Mouse (Mus musculus) G1E (cell line): ENCODE measurements around the gene Pycr1. TPM values are rescaled to one million over a fixed set of nuclear protein-coding genes. Genes with fewer than 3 reads are reported as not detected.

ENCODE experiments used
- ATAC-seq: 2 replicates; pipeline ENCODE4 v1.8.0; 2016; ENCODE audit warnings: mild to moderate bottlenecking; ENCODE audit not compliant: insufficient number of reproducible peaks, poor library complexity, low FRiP score, severe bottlenecking; ENCODE audit errors: extremely low read depth
- DNase-seq: peaks from one replicate; pipeline ENCODE4 v3.0.0; 2012; ENCODE audit warnings: low spot score
- H3K27me3 ChIP-seq: 2 replicates; pipeline ENCODE4 v1.6.1; 2012; ENCODE audit warnings: mild to moderate bottlenecking, low read length, inconsistent platforms; ENCODE audit not compliant: insufficient read depth
- H3K36me3 ChIP-seq: replicated peaks from 2 replicates; pipeline ENCODE3; 2012; ENCODE audit warnings: mild to moderate bottlenecking, inconsistent platforms
- H3K4me1 ChIP-seq: 2 replicates; pipeline ENCODE4 v1.6.1; 2012; ENCODE audit warnings: low read depth, low read length, inconsistent platforms, mixed read lengths; ENCODE audit not compliant: insufficient read depth
- H3K4me3 ChIP-seq: 2 replicates; pipeline ENCODE4 v1.5.1; 2012; ENCODE audit warnings: low read depth, mild to moderate bottlenecking, inconsistent platforms, low read length, moderate library complexity, mixed read lengths
- H3K9me3 ChIP-seq: replicated peaks from 2 replicates; pipeline ENCODE4 v1.6.1; 2012; ENCODE audit warnings: inconsistent platforms
- CTCF ChIP-seq: IDR thresholded peaks from 2 replicates; pipeline ENCODE4 v1.5.1; 2012; ENCODE audit warnings: low read depth, low read length, inconsistent platforms, mixed read lengths
- GATA1 ChIP-seq: IDR thresholded peaks from 2 replicates; pipeline ENCODE4 v1.6.1; 2012; ENCODE audit warnings: borderline replicate concordance, low read length, inconsistent platforms, mixed read lengths
- GATA2 ChIP-seq: IDR thresholded peaks from 2 replicates; pipeline ENCODE4 v1.6.1; 2012; ENCODE audit warnings: low read depth, low read length, inconsistent platforms, borderline replicate concordance
- POLR2AphosphoS5 ChIP-seq: IDR thresholded peaks from 2 replicates; pipeline ENCODE4 v1.6.1; 2012; ENCODE audit warnings: low read depth, low read length, inconsistent platforms; ENCODE audit not compliant: insufficient replicate concordance
- TAL1 ChIP-seq: conservative IDR thresholded peaks from 2 replicates; pipeline ENCODE4 v1.6.1; 2012; ENCODE audit warnings: low read depth, low read length, inconsistent platforms, mixed read lengths
- polyA plus RNA-seq: library from polyadenylated mRNA; stranded (reverse); fragments of >175 nt; gene quantifications from 2 replicates; pipeline ENCODE4 v1.2.3, GENCODE M21; 2012
- total RNA-seq, 2 experiments: library from RNA; stranded (forward) in 1 of 2; stranded (reverse) in 1 of 2; fragments of 200-1000 nt in 1 of 2; fragments of >200 nt in 1 of 2; fragmentation: Nextera tagmentation in 1 of 2; gene quantifications; 2 replicates each; pipeline ENCODE4 v1.2.3; 2014 to 2017

The Pycr1 gene
- total and polyA plus RNA-seq, 3 experiments: 1.5 to 14.8 (median 2.4) TPM

DNA sequence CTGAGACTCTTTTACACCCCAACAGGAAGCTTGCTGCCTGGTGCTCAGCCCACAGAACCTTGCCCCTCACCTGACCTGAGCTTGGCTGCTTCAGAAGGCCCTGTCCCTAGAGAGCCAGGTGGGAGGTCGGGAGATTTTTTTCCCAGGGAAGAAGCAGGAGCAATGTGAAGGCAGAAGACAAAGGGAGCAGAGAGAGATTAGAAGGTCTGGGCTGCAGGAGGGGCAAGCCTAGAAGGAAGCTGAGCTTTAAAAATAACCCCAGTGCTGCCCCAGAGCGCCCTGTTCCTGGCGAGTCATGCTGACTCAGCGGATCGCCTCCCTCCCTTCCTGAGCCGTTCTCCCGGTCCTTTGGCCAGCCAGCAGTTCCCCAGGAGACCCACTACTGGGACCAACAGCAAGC, 13.7 kb downstream of the Pycr1 start:
- Histone ChIP-seq H3K36me3 (peaks cover 61% of the 10 kb centered on the region), H3K4me3 (peak overlapping the region; percentile 67; the same call in 1 of the 2 replicates), H3K27me3 (no peaks in the 10 kb centered on the region), H3K9me3 (0 out of 2 replicates have a peak, but pooled peaks cover 2% of the 10 kb centered on the region), H3K4me1 (peaks cover 88% of the 10 kb centered on the region)
- DNase-seq (peak; percentile 53), ATAC-seq (peak; percentile 47; the same call in 1 of the 2 replicates)
- TF ChIP-seq GATA2 (no peak), TAL1 (no peak), GATA1 (no peak), POLR2AphosphoS5 (no peak), CTCF (no peak)

DNA sequence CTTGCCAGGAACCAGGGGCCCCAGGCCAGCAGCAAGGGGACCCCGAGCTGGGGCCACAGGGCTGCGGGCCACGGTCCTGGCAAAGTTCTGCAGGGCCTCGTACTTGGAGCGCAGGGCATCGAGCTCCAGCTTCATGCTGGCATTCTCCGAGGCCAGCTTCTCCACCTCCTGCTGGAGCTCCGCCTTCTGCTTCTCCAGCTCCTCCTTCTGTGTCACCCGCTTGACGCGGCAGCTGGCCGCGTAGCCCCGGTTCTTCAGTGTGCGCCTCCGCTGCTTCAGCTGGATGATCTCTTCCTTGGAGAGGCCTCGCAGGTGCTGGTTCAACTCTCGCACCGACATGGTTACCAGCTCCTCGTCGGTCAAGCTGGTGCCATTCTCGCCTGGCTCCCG, 14.2 kb downstream of the Pycr1 start:
- Histone ChIP-seq H3K4me1 (peaks cover 82% of the 10 kb centered on the region), H3K4me3 (peak overlapping the region; percentile 67; the same call in 1 of the 2 replicates), H3K36me3 (peaks cover 59% of the 10 kb centered on the region), H3K9me3 (0 out of 2 replicates have a peak, but pooled peaks cover 2% of the 10 kb centered on the region), H3K27me3 (no peaks in the 10 kb centered on the region)
- DNase-seq: no peak
- TF ChIP-seq GATA1 (no peak), POLR2AphosphoS5 (no peak), CTCF (no peak), TAL1 (no peak), GATA2 (no peak)
- no peak for ATAC-seq

DNA sequence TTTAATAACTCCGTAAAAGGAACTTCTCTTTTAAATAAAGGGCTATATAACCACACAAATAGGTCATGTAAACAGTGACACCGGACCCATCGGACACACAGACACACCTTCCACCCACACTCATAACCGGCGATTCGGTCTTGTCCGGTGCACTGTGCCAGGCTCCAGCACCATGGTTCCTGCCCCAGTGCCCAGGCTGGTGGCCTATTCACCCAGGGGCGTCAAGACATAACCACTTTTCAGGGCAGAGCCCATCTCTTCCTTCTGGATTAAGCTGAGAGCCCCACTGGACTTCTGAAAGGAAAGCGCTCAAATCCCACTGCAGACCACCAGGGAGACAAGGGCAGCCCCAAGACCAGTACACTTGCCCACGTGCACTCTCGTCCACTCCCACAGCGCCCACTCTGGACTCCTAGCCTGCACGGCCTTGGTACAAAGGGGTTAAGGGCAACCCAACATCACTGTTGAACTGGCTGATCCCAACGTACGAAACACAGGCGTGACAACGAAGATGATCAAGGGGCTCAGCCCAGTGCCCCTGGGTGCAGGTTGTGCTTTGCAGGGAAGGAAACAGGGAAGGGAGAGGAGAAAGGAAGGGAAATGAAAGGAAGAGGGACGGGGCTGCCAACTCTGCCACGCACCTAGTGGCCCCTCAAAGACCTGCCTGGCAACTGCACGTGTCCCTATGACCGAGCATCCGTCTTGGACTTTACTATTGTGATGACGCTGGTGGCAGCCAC, 14.8 kb downstream of the Pycr1 start:
- DNase-seq (no peak), ATAC-seq (no peak)
- Histone ChIP-seq H3K36me3 (peaks cover 62% of the 10 kb centered on the region), H3K9me3 (no peaks in the 10 kb centered on the region), H3K4me3 (peak overlapping the region; percentile 67; the same call in 1 of the 2 replicates), H3K27me3 (no peaks in the 10 kb centered on the region), H3K4me1 (peaks cover 82% of the 10 kb centered on the region)
- TF ChIP-seq GATA1 (no peak), POLR2AphosphoS5 (no peak), CTCF (no peak), TAL1 (no peak), GATA2 (no peak)

DNA sequence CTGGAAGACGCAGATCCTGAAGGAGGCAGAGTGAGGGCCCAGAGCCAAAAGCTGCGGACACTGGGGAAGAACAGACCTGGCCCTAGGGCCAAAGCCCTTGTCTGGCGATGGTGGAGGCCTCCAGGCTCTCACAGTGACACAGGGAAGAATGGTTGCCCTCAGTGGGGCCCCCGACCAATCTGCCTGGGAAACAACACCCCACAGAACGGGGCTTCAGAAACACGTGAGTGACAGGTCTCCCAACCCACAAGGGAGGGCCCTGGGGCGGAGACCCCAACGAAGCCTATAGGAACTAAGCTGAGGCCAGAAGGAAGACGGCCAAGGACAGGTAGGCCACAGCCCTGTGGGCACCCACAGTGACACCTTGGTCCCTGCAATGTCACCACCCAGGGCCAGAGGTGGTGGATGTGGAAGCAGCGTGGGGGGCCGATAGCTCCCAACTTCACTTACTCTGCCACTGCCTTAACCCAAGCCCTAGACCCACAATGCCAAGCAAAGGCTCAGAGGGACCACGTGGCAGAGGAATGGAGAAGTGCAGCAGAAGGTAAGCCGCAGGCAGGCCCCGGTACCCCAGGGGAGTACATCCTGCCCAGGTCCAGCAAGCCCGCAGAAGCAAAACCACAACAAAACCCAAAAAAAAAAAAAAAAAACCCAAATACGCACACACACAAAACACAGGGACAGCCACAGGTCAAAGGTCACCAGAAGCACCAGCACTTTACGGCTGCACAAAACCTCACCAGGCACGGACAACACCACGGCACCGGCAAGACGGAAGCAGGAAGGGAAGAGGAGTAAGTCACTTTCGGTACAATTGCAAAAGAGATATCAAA, 15.9 kb downstream of the Pycr1 start:
- H3K36me3 ChIP-seq: peaks cover 73% of the 10 kb centered on the region
- no peaks in the 10 kb centered on the region for H3K27me3 ChIP-seq
- no peak for ATAC-seq
- DNase-seq: no peak
- H3K4me3 ChIP-seq: peak overlapping the region; percentile 42; the same call in 1 of the 2 replicates
- peaks cover 90% of the 10 kb centered on the region for H3K4me1 ChIP-seq
- TF ChIP-seq CTCF (no peak), TAL1 (no peak), GATA1 (no peak), GATA2 (no peak), POLR2AphosphoS5 (no peak)
- H3K9me3 ChIP-seq: no peaks in the 10 kb centered on the region

DNA sequence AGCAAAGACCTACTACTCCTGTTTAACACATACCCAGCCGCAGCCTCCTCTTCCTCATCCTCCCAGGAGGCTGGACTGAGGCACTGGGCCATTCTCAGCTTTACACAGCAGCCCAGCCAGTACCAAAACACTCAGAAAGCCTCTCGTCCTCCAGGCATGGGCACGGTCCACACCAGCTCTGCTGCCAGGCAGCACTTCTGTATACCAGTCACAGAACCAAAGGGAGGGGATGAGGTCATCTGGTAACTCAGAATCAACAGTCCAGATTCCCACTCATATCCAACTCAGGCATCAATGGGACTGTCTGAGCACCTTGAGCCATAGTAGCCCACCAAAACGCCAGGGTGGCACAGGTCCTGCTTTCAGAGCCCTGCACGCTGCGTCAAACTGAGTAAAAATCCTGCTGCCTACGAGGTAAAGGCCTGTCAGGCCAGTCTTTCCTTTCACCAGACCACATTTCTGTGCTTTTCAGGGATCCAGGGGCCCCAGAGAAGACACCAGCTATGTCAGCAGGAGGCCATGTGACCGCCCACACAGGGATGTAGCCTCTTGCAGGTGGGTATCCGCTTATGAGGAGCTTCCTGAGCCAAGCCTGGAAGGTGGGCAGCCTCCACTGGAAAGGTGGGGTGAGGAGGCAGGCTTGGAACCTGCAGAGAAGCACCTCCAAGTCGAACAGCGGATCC, 16.6 kb downstream of the Pycr1 start:
- H3K27me3 ChIP-seq: no peaks in the 10 kb centered on the region
- H3K4me1 ChIP-seq: peaks cover 89% of the 10 kb centered on the region
- no peak for ATAC-seq
- no peak for DNase-seq
- H3K4me3 ChIP-seq: no peak overlapping the region; the same call in 1 of the 2 replicates
- TF ChIP-seq GATA2: no peak
- TF ChIP-seq CTCF: no peak
- no peak for TF ChIP-seq POLR2AphosphoS5
- no peak for TF ChIP-seq GATA1
- no peak for TF ChIP-seq TAL1
- peaks cover 81% of the 10 kb centered on the region for H3K36me3 ChIP-seq
- no peaks in the 10 kb centered on the region for H3K9me3 ChIP-seq

DNA sequence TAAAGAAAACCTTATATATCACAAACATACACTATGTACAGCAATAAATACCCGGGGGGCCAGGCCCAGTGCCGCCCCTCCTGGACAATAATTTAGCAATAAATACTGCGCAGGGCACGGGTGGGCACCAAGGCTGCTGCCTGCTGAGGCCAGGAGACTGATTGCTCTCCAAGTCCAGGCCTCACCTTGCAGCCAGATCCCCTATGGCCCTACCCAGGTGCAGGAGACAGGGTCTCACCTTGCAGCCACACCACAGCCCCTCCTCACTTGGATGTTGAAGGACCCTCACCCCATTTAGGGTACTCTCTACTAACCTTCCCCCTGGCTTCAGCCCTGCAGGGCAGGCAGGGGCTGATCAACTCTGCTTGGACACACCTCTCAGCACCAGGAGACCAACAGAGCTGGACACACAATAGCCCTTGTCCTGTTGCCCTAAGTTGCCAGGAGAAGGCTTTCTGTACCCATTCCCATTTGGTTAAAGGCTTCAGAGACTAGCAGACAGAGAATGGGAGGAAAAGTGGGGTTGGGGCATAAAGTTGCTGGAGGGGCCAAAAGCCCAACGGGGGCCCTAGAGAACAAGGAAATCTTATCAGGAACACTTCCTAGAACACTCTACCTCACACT, 18.3 kb downstream of the Pycr1 start, which contains the start of gene Sirt7:
Sirt7 (minus strand) TSS at position 89 of the 624 bp plus-strand sequence.
- TF ChIP-seq CTCF: no peak
- TF ChIP-seq POLR2AphosphoS5: no peak
- no peak for TF ChIP-seq GATA1
- TF ChIP-seq GATA2: no peak
- no peak for TF ChIP-seq TAL1

More for the DNA sequence above, 18.3 kb downstream of the Pycr1 start, which contains the start of gene Sirt7:
- ATAC-seq (no peak), DNase-seq (no peak)
- H3K36me3 ChIP-seq: peaks cover 88% of the 10 kb centered on the region
- no peaks in the 10 kb centered on the region for H3K9me3 ChIP-seq
- peak within 1 kb of the TSS; percentile 98 for H3K4me3 ChIP-seq
- peaks cover 81% of the 10 kb centered on the region for H3K4me1 ChIP-seq
- no peaks in the 10 kb centered on the region for H3K27me3 ChIP-seq
